Mouse (Mus musculus): ENCODE results near the gene Spsb3.

Gene Spsb3

DNA sequence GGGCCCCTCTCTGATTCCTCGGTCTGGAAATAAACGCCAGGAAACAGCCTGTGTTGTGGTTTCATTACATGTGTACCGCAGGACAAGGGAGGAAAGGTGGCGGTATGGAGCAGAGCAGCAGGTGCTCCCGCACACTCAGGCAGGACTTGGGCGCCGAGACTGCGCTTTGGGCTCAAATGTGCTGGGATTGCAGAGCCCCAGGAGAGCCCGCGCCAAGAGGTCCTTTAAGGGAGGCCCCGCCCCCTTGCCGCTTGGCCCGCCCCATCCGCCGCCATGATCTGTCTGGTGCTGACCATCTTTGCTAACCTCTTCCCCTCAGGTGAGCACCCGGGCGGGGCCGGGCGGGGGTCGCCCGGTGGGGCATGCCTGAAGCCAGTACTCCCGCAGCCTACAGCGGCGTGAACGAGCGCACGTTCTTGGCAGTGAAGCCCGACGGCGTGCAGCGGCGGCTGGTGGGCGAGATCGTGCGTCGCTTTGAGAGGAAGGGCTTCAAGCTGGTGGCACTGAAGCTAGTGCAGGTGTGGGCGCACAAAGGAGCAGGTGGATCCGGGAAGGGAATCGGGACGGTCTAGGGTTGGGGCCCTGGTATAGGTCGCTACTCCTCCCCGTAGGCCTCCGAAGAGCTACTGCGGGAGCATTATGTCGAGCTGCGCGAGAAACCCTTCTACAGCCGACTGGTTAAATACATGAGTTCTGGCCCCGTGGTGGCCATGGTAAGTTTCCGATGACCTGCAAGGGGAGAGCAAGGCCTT lies 10.0 kb downstream of the Spsb3 start, which contains the start of gene Nme3:
Gene Nme3 (plus strand): TSS at position 260 of the 752 bp plus-strand sequence.
- DNase-seq (ENCODE audit: low spot score) = peak; percentile 85

DNA sequence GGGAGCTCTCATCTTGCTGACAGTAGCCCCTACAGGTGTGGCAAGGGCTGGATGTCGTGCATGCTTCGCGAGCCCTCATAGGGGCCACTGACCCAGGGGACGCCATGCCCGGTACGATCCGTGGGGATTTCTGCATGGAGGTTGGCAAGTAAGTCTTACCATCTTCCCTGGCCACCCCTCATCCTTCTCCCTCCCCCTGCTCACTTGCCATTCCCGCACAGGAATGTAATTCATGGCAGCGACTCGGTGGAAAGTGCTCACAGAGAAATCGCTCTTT lies 10.5 kb downstream of the Spsb3 start:
- DNase-seq (ENCODE audit: low spot score) = no peak

DNA sequence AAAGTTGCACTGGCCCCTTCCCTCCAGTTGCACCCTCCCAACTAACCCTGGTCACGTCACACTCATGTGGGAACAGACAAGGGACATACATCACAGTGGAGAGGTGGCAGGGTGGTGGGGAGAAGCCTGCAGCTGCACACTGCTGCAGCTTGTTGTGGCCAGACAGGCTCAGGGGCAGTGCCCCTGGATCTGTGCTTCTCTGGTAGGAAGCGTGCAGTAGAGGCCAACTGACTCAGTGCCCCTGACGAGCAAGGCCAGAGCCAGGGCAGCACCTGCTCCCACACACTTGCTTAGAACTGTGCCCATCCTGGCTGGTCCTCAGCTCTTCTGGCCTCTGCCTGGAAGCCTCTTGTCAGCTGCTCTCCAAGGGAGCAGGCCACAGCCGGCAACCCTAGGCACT lies 11.2 kb downstream of the Spsb3 start:
- DNase-seq (ENCODE audit: low spot score) = no peak

DNA sequence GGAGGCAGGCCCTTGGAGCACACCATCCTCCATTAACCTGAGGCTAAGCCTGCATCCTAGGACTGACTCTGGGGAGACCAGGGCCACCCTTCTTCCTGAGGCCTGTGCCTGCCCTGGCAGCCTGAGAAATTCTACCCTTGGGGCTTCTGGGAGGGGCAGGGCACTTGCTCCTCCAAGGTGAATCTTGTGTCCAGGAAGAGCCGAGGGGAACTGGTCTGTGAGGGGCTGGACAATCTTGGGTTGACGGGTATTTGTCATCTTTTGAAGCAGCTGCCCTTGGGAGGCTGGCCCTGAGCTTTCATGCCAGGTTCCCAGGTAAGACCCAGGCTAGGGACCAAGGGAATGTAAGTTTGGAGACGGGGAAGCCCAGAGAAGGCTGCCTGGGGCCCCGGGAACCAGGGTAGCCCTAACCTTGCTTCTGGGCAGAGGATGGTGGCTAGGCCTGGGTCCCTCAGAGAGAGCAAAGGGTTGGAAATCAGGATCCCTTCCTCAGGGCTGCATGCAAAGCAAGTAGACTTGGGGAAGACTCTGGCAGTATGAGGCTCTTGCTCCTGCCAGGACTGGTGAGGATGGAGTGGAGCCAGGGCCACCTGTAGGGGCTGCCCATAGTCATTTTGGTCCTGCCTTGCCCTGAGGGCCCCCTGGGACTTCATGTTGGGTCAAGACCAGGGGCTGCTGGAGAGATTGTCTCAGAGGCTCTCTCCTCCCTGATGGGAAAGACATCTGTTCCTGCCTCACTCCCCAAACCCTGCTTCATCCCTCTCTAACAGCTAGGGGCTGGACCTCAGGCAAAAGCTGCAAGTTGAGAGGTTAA lies 11.8 kb downstream of the Spsb3 start:
- no peak for DNase-seq (ENCODE audit: low spot score)

DNA sequence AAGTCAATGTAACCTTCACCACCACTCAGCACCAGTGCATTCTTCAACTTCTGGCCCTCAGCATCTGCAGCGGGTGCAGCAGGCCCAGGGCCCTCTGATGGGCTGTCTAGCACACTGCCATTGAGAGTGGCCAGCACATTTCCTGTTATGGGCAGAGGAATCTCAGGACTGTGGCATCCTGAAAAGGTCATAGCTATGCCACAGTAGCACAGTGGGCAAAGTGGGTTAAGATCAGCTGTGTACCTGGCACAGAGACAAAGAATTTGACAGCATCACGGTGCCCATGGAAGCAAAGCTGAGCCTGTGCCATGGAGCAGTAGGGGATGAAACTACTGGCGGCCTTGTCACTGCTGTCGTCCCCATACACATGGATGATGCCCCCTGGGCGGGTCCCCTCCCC lies 12.7 kb downstream of the Spsb3 start:
- DNase-seq (ENCODE audit: low spot score) = no peak

DNA sequence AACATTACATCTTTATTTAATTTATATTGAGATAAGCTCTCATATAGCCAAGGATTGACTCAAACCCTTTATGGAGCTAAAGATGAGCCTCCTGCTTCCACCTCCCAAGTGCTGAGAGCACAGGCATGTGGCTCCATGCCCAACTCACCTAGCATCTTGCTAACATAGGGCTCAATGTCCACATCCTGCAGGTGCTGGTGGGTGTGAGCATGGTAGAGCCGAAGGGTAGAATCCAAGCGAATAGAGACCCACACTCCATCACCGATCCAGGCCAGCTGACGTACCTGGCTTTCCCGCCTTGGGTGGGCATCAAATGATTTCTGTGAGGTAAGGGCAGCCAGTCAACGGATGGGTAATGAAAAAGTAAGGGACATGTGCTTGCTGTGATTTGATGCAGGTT lies 13.6 kb downstream of the Spsb3 start:
- DNase-seq (ENCODE audit: low spot score) = no peak

DNA sequence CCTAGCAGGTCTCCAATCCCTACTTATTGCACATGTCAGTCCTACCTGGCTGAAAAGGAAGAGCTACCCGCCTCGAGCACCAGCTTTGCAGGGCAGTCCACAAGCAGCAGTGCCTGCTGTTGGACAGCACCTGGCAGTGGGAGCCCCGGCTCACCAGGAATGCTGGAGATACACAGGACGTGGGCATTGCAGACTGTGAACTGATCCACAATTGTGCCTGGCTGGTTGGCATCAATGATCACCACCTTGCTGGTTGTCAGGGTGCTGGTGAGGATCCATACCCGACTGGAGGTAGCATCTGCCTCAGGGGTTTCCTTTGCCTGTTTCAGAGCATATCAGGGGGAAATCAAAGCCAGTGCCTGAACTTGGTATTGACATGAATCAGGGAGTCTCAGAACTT lies 15.7 kb downstream of the Spsb3 start:
- DNase-seq (ENCODE audit: low spot score) = no peak

DNA sequence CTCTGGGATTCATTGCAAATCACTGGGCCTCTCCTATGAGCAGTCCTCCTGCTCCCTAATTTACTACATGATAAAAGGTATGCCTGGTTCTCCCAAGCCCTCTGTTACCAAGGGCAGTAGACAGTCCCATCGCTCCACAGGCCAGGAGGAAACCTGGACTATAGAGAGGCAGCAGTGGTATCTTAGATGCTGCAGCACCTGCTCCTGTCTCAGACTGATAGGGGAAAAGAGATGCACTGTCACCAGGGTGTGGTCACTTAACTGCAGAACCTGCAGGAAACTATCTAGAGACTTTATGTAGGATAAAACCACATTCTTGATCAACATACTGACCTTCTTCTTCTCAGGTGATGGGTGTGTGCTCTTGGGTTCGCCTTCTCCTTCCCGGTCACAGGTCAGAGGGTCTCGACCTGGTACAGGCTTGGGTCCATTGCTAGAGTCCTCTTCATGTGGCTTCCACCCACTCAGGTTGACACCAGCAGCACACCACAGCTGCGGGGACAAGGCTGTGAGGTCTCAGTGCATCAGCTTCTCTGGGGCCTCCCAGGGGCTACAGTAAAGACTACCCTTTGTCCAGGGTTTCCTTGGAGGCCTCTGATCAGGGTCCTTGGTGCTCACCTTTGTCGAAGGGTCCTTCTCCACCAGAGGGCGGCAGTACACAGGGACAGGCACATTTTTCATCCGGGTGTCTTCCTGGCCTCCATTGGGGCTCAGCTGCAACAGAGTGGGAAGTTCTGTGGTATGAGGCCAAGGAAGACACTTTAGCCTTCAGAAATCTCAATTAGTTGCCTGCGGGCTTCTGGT lies 16.4 kb downstream of the Spsb3 start:
- DNase-seq (ENCODE audit: low spot score) = no peak

DNA sequence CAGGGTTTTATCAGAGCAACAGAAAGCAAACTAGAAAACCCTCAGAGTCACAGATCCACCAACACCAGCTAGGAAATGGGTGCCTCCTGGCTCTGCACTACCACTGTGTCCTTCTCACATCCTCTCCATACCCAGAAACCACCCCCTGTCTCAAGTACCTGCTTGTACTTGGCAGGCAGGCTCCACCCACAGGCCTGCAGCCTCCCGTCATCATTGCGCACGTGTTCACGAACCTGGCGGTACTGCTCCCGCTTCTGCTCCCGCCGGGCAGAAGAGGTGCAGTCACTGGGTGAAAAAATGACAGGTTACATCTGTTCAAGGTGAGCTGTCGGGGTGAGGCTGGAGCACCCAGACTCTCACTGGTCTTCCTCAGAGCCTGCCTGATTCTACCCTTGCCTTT lies 17.3 kb downstream of the Spsb3 start:
- no peak for DNase-seq (ENCODE audit: low spot score)

DNA sequence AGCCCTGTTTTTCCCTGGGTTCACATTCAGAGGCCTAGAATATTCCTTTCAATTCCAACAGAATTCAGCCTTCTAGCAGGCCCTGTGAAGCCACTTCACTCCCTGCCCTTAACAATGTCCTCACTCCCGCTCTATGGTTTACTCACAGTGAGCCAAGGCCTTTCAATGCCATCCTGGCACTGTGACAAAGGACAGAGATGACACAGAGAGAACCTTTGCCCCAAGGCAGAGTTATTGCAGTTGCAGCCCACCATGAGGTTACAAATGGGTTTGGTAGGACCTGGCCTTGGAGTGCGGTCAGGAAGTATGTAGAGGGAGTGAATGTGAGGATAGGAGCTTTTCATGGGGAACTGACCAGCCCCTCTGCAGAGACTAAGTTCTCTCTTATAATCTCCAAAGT lies 21.1 kb downstream of the Spsb3 start:
- DNase-seq (ENCODE audit: low spot score) = no peak

DNA sequence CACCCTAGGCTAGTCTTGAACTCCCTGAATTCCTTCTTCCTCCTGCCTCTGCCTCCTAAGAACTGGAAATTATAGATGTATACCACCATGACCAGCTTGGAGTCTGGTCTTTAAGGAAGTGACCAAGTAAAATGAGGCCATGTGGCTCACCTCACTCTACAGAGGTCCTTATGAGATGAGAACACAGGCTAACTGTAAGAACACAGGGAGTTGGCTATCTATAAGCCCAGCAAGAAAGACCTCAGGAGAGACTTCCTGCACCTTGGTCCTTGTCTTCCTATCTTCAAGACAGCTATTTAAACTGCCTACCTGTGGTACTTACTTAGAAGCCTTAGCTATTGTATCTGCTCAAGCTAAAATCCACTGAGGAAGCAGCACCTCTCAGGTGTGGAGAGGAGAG lies 27.5 kb downstream of the Spsb3 start:
- no peak for DNase-seq (ENCODE audit: low spot score)

DNA sequence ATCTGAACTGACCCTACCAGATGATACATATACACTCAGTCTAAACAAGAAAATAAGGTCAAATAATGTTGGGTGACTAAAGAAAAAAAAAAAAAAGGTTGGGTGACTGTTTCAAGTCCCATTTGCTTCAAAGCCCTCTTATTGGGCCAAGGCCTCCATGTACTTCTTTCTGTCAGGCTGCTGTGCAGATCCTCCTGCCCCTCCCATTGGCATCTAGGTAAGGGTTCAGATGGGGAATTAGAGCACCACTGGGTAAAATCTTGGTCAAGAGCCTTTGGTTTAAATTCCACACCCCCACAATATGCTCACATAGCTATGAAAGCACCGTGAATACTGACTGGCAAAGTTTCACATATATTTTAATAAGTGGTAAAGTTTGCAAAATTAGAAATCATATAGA lies 36.8 kb downstream of the Spsb3 start:
- no peak for DNase-seq (ENCODE audit: low spot score)

DNA sequence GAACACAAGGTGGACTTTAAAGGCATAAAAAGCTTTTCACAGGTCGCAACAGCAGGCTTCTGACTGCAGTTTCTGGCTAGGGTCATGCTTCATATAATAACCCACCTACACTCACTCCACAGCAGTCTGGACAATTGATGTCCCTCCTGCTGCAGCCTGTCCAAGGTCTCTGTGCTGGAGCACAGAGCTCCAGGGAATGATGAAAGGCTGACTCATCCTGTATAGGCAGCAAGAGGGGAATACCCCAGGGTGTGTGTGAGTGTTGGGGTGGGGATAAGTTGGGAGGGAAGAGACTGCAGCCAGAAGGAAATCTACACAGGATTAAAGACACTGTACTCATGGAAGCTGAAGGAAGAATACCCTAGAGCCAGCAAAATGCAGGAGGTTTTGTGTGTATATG lies 43.1 kb downstream of the Spsb3 start:
- DNase-seq (ENCODE audit: low spot score) = no peak

DNA sequence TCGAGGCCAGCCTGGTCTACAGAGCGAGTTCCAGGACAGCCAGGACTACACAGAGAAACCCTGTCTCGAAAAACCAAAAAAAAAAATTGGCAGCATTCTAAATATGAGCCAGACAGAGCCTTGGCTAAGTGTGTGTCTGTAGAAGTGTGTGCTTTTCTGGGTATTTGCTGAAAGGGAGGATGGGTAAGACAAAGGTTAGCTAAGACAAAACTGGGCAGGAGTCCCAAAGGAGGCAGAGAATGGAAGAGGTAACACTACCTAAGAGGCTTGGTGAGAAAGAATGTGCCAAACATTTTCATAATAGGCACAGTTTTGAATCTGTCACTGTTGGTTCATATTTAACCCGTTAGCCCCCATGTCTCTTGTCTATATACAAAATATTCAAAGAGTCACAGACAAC lies 46.0 kb downstream of the Spsb3 start:
- no peak for DNase-seq (ENCODE audit: low spot score)

DNA sequence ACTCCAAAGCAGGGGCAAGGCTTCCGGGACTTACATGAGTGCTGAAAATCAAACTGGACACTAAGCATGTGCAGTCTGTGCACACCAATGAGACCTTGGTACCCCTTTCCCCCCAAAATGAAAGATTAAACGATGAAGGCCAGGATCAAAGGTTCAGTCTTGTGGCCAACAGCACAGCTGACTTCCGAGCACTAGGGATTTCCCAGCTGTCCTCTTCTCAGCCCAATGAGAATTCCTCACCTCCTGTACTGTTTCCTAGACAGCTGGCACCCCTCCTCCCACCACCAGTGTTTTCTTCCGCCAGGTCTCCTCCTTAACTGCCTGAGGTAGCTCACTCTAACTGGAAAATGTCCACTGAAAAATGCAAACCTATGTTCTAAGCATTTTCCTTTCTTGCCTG lies 46.7 kb downstream of the Spsb3 start:
- DNase-seq (ENCODE audit: low spot score) = no peak

DNA sequence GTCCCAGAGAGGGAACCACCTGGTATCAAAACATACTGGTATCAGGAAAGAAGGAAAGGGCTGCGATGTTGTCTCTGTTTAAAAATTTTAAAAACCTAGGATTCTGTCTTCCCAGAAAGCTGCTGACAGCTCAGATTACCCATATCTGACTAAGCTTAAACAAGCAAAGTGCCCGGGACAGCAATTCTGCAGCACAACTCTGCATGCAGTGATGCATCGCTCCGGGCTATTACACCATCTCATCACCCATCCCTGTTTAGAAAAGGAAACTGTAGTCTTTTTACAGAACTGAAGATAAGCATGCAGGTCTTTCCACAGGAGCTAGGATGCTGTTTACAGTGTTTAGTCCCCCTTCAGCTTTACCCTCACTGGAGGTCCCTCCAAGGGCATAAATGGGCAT lies 48.5 kb downstream of the Spsb3 start:
- DNase-seq (ENCODE audit: low spot score) = no peak

DNA sequence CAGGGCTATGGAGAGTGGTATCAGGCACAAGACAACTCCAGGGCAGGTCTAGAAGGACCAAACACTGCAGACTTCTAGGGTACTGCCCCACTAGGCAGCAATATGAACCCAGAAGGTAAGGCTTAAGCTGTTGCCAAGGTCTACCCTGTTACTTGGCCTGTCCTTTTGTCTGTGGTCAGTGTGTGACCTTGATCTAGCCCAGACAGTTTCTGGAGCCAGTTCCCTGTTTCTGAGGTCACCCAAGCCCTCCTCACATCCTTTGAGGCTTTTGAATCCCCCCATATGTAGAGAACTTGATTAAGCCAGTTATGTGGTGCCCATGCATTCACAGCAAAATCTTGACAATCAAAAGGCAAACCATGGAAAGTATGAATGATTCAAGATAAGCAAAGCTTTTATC lies 49.2 kb downstream of the Spsb3 start:
- no peak for DNase-seq (ENCODE audit: low spot score)

DNA sequence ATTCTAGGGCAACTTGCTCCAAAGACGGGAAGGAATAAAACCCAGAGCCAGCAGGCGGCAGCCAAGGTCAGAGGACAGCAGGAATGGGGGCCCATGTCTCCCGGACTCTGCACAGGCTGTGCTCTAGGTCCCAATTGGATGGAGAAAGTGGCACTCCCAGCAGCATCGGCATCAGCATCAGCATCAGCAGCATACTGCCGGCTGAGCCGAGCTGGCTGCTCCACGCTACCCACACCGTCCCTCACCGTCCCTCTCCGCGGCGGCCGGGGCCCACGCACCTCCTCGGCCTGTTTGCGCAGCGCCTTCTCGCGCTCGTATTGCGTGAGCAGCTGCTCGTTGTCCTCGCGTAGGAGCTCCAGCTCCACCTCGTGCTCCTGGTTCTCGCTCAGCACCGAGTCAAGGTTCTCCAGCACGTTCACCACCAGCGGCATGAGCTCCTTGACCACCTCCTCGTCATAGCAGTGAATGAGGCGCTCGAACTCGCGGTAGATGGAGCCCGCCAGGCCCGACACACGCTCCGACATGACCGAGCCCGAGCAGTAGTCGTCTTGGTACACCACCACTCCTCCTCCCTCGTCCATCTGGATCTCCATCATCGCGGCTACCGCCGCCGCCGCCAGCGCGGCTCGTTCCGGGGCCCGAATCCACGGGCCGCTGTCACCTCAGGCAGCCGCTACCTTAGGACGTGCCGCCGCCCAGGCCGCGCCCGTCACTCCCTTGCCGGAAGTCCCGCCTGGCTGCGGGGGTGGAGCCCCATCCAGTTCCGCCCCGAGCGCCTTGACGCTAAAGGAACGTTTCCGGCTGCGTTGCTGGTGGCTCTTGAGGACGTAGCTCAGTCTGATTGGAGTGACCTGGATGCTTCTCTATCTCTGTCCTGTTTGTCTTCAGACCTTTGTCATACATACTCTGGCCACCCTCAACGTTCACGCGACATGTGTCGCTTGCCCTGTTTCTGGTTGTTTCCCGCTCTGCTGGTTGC lies 50.1 kb downstream of the Spsb3 start, which contains the start of gene Mapk8ip3:
Gene Mapk8ip3 (minus strand): TSS at position 719 of the 979 bp plus-strand sequence.
- DNase-seq (ENCODE audit: low spot score) = peak; percentile 96

DNA sequence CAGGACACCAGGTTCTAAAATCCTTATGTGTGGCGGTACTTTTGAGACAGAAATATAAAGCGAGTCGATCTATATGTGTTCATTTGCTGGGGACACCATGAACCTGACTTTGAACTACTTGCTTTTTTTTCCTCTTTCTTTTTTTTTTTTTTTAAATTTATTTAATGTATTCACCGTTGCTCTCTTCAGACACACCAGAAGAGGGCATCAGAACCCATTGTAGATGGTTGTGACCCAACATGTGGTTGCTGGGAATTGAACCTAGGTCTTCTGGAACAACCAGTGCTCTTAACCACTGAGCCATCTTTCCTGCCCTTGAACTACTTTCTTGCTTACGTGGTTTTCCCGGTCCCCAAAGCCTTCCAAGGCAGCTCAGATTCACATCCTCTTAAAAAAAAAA lies 50.8 kb downstream of the Spsb3 start:
- DNase-seq (ENCODE audit: low spot score) = no peak
